Mouse (Mus musculus) spleen, adult 18-20 months (tissue): ENCODE data around the gene Ampd1.

Experiments used
- DNase-seq, 2 experiments: peaks; one replicate each; pipeline ENCODE4 v3.0.0; 2022; ENCODE audit warnings: mixed read lengths in 2 of 2

Ampd1 gene

GRCm38 (mm10) chr3:103073771-103074170 is at the start of gene Ampd1:
Gene Ampd1 (plus strand): TSS chr3:103074014.
- DNase-seq, result no peak

- no peak for DNase-seq
These were observed 47.6 kb upstream of the Ampd1 start for GRCm38 (mm10) chr3:103026174-103026573.

- DNase-seq, result no peak
These were observed 33.5 kb upstream of the Ampd1 start for GRCm38 (mm10) chr3:103040285-103040684.

GRCm38 (mm10) chr3:103040861-103041379 is 32.9 kb upstream of the Ampd1 start:
- DNase-seq, result no peak

GRCm38 (mm10) chr3:103056016-103056595 is 17.7 kb upstream of the Ampd1 start:
- DNase-seq, result no peak

- DNase-seq, result peak in 1 of 2 experiments; percentile 6
These were observed 16.1 kb upstream of the Ampd1 start for GRCm38 (mm10) chr3:103057752-103058151.

GRCm38 (mm10) chr3:103058207-103059157 is 15.3 kb upstream of the Ampd1 start, which contains the start of gene Nras:
Gene Nras (plus strand): TSS chr3:103058285.
- DNase-seq, result peak; percentile 87 to 94

- DNase-seq, result no peak
These were observed 6.9 kb upstream of the Ampd1 start for GRCm38 (mm10) chr3:103066927-103067326.

GRCm38 (mm10) chr3:103068971-103069370 is 4.8 kb upstream of the Ampd1 start:
- no peak for DNase-seq

- DNase-seq, result no peak
These were observed 2.1 kb downstream of the Ampd1 start for GRCm38 (mm10) chr3:103075871-103076270.

- no peak for DNase-seq
These were observed 2.7 kb downstream of the Ampd1 start for GRCm38 (mm10) chr3:103076476-103076875.

- DNase-seq, result no peak
These were observed 5.5 kb downstream of the Ampd1 start for GRCm38 (mm10) chr3:103079301-103079700.

GRCm38 (mm10) chr3:103081051-103081450 is 7.2 kb downstream of the Ampd1 start:
- no peak for DNase-seq

- DNase-seq, result no peak
These were observed 8.1 kb downstream of the Ampd1 start for GRCm38 (mm10) chr3:103081861-103082453.

- no peak for DNase-seq
These were observed 8.9 kb downstream of the Ampd1 start for GRCm38 (mm10) chr3:103082761-103083160.

- DNase-seq, result no peak
These were observed 12.2 kb downstream of the Ampd1 start for GRCm38 (mm10) chr3:103085986-103086385.

- DNase-seq, result no peak
These were observed 17.9 kb downstream of the Ampd1 start for GRCm38 (mm10) chr3:103091753-103092152.

GRCm38 (mm10) chr3:103098662-103099061 is 24.8 kb downstream of the Ampd1 start:
- DNase-seq, result peak in 1 of 2 experiments; percentile 11

GRCm38 (mm10) chr3:103099667-103100066 is 25.9 kb downstream of the Ampd1 start:
- DNase-seq, result no peak

GRCm38 (mm10) chr3:103100735-103101134 is 26.9 kb downstream of the Ampd1 start:
- DNase-seq, result no peak

GRCm38 (mm10) chr3:103101194-103101593 is 27.4 kb downstream of the Ampd1 start:
- no peak for DNase-seq

GRCm38 (mm10) chr3:103101909-103102308 is 28.1 kb downstream of the Ampd1 start:
- no peak for DNase-seq
